Mouse (Mus musculus): ENCODE measurements around the gene Emb. TPM values are rescaled to one million over a fixed set of nuclear protein-coding genes. Genes with fewer than 3 reads are reported as not detected.

Gene Emb
- polyA plus RNA-seq, 1 experiment: 34.7 TPM

DNA sequence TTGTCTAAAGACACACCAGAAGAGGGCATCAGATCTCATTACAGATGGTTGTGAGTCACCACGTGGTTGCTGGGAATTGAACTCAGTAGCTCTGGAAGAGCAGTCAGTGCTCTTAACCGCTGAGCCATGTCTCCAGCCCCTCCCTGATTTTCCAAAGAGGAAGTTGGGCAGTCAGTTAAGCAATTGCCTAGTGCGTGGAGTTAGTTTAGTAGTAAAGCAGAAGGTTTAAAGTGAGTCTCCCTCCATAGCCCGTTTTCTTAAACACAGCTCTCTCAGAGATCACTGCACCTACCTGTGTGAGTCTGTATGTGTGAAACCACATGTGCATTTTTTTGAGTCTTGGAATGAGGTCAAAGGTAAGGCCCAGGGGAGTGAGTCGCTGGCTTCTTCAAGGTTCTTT lies 14.8 kb downstream of the Emb start:
- no peak for TF ChIP-seq CTCF (IDR thresholded peaks at IDR 0.05; ENCODE audit: borderline replicate concordance, insufficient read depth, low read depth, low read length)
- no peak for TF ChIP-seq POLR2A (IDR thresholded peaks at IDR 0.05; ENCODE audit: borderline replicate concordance, insufficient read depth, low read length)
- 87% methylated on average over 5 of the region's 5 CpGs for WGBS
- no peak overlapping the region for H3K27ac ChIP-seq (ENCODE audit: insufficient read depth, low read length)
- no peak overlapping the region for H3K4me3 ChIP-seq (replicated peaks; ENCODE audit: insufficient read depth, low read depth, low read length)
- H3K27me3 ChIP-seq (ENCODE audit: control insufficient read depth, insufficient read depth, low read length): no peaks in the 10 kb centered on the region
- no peak for DNase-seq
- H3K4me1 ChIP-seq (ENCODE audit: control insufficient read depth, insufficient read depth, low read length): peaks cover 9% of the 10 kb centered on the region; the same call in 1 of the 2 replicates

DNA sequence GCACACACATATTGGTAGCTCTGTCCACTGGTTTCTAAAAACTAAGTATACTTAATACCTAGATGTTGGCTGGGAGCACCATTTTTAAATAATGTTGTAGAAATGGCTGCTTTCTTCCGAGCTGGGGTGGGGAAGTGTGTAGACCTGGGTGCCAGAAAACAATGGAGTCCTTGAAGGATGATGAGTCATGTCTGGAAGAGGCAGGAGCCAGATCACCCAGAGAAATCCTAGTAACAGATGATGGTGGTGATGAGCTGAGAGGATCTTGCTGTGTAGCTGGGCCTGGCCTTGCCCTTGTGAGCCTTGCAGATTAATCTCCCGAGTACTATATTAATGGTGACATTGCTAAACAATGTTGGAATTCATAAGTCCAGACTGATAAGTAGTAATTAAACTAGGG lies 16.6 kb downstream of the Emb start:
- TF ChIP-seq POLR2A (IDR thresholded peaks at IDR 0.05; ENCODE audit: borderline replicate concordance, insufficient read depth, low read length): no peak
- TF ChIP-seq CTCF (IDR thresholded peaks at IDR 0.05; ENCODE audit: borderline replicate concordance, insufficient read depth, low read depth, low read length): no peak
- Histone ChIP-seq H3K4me3 (replicated peaks; ENCODE audit: insufficient read depth, low read depth, low read length) (no peak overlapping the region), H3K27me3 (ENCODE audit: control insufficient read depth, insufficient read depth, low read length) (no peaks in the 10 kb centered on the region), H3K27ac (ENCODE audit: insufficient read depth, low read length) (no peak overlapping the region), H3K4me1 (ENCODE audit: control insufficient read depth, insufficient read depth, low read length) (peaks cover 9% of the 10 kb centered on the region; the same call in 1 of the 2 replicates)
- 17% methylated on average over 2 of the region's 2 CpGs for WGBS
- peak in 1 of 2 experiments; percentile 52 for DNase-seq

DNA sequence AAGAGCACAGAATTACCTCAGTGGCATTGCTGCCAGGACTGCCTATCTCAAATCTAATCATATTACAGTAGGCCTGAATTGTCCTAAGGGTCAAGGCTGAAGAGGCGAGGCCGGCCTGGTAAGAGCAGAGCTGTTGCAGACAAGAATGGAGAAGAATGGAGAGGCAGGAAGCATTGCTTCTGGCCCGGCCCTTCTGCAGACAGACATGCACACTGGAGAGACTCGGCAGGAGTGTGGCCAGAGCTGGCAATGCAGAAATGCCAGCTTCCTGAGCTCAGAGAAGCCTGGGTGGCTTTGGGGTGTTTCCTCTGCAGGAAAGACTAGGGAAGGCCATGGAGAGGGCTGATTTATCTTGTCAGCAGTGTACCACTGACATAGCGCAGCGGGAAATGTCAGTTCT lies 17.2 kb downstream of the Emb start:
- peak; percentile 58 to 76 for DNase-seq
- no peak for TF ChIP-seq POLR2A (IDR thresholded peaks at IDR 0.05; ENCODE audit: borderline replicate concordance, insufficient read depth, low read length)
- TF ChIP-seq CTCF (IDR thresholded peaks at IDR 0.05; ENCODE audit: borderline replicate concordance, insufficient read depth, low read depth, low read length): no peak
- Histone ChIP-seq H3K4me3 (replicated peaks; ENCODE audit: insufficient read depth, low read depth, low read length) (no peak overlapping the region), H3K27me3 (ENCODE audit: control insufficient read depth, insufficient read depth, low read length) (no peaks in the 10 kb centered on the region), H3K27ac (ENCODE audit: insufficient read depth, low read length) (no peak overlapping the region), H3K4me1 (ENCODE audit: control insufficient read depth, insufficient read depth, low read length) (peaks cover 9% of the 10 kb centered on the region; the same call in 1 of the 2 replicates)
- WGBS: 51% methylated on average over 6 of the region's 6 CpGs

DNA sequence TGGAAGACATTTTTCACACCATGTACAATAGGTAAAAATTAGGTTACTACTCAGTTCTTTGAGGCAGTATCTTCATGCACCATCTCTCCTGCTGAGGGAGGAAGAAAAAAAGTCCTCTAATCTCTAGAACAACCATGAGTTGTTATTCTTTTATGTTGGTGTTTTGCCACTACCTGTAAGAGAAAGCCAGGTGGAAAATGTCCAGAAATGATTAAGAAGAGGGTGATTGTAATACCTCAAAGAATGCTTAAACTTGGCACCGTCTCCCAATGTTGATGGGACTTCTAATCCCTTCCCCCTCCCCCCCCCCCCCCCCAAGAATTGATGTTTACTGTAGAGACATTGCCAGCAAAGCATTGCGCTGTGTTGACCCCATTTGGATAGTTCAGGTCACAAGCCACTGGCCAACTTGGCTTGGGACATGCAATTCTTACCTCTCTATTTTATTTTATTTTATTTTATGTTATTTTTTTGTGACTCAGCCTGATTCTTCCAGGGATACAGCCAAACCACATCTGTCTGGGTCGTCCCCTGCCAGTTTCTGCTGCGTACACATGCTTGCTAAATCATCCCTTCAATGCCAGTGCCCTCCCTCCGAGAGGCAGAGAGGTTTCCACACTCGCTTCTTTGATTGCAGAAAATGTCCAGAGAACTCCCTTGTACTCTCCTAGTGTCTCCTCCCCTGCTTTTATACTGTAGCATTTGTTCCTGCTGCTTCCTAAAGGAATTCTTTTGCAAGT lies 22.2 kb downstream of the Emb start:
- no peak for DNase-seq
- 58% methylated on average over 6 of the region's 6 CpGs for WGBS

DNA sequence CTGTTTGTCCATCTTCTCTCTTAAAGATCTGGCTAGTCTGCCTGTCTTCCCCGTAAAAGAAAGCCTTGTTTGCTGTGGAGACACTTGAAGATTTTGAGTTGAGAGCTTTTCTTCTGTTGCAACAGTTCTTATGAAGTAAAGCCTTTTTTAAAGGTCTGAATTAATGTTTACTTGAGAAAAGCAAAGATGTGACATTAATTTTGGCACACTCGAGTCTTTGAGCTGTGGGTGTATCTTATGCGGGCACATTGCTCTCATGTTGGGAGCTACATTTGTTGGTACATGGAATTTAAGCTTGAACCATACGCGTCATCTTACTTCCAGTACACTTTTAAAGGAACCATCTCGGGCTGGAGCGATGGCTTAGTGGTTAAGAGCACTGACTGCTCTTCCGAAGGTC lies 25.5 kb downstream of the Emb start:
- no peak for DNase-seq
- Histone ChIP-seq H3K27ac (ENCODE audit: insufficient read depth, low read length) (no peak overlapping the region), H3K27me3 (ENCODE audit: control insufficient read depth, insufficient read depth, low read length) (no peaks in the 10 kb centered on the region), H3K4me1 (ENCODE audit: control insufficient read depth, insufficient read depth, low read length) (peaks cover 11% of the 10 kb centered on the region; the same call in 1 of the 2 replicates), H3K4me3 (replicated peaks; ENCODE audit: insufficient read depth, low read depth, low read length) (no peak overlapping the region)
- WGBS: 97% methylated on average over 8 of the region's 8 CpGs
- TF ChIP-seq POLR2A (IDR thresholded peaks at IDR 0.05; ENCODE audit: borderline replicate concordance, insufficient read depth, low read length) (no peak), CTCF (IDR thresholded peaks at IDR 0.05; ENCODE audit: borderline replicate concordance, insufficient read depth, low read depth, low read length) (no peak)

More for the DNA sequence above, 22.2 kb downstream of the Emb start:
- H3K4me1 ChIP-seq (ENCODE audit: control insufficient read depth, insufficient read depth, low read length): peaks cover 4% of the 10 kb centered on the region; the same call in 1 of the 2 replicates
- H3K4me3 ChIP-seq (replicated peaks; ENCODE audit: insufficient read depth, low read depth, low read length): no peak overlapping the region
- H3K27me3 ChIP-seq (ENCODE audit: control insufficient read depth, insufficient read depth, low read length): no peaks in the 10 kb centered on the region
- no peak overlapping the region for H3K27ac ChIP-seq (ENCODE audit: insufficient read depth, low read length)
- TF ChIP-seq CTCF (IDR thresholded peaks at IDR 0.05; ENCODE audit: borderline replicate concordance, insufficient read depth, low read depth, low read length) (no peak), POLR2A (IDR thresholded peaks at IDR 0.05; ENCODE audit: borderline replicate concordance, insufficient read depth, low read length) (no peak)

- H3K27ac ChIP-seq (ENCODE audit: insufficient read depth, low read length): no peak overlapping the region
- no peak for DNase-seq
- TF ChIP-seq CTCF (IDR thresholded peaks at IDR 0.05; ENCODE audit: borderline replicate concordance, insufficient read depth, low read depth, low read length) (no peak), POLR2A (IDR thresholded peaks at IDR 0.05; ENCODE audit: borderline replicate concordance, insufficient read depth, low read length) (no peak)
- WGBS: 71% methylated on average over 7 of the region's 7 CpGs
- H3K4me3 ChIP-seq (replicated peaks; ENCODE audit: insufficient read depth, low read depth, low read length): no peak overlapping the region
- peaks cover 11% of the 10 kb centered on the region; the same call in 1 of the 2 replicates for H3K4me1 ChIP-seq (ENCODE audit: control insufficient read depth, insufficient read depth, low read length)
- H3K27me3 ChIP-seq (ENCODE audit: control insufficient read depth, insufficient read depth, low read length): no peaks in the 10 kb centered on the region
Measured at GRCm38 (mm10) chr13:117234486-117234885, 26.1 kb downstream of the Emb start.

DNA sequence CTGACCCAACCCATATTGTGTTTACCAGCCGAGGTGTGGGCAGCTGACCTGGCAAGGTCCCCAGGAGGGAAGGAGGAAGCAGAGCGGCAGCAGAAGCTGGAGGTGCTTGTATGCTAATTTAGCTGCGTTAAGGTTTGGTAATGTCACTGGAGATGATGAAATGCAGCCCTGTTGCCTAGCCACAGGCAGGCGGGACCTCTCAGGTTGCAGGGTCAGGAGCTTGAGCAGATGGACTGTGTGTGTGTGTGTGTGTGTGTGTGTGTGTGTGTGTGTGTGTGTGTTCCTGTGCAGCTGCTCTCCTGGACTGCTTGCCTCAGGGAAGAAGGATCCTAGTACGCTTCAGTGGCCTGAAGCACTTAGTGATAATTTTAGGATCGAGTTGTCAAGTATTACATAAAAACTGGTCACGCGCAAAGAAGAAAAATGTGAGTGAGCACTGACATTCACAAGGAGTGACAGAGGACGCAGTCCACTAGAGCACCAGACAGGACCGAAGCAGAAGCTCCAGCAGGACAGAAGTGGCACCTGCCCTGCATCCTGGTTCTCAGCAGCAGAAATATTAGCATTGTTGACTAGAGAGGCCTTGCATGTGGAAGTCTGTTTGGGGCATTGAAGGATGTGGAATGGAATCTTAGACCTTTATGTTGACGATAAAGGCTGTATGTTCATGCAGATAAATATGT lies 27.3 kb downstream of the Emb start:
- DNase-seq: peak; percentile 72 to 76

More for the DNA sequence above, 27.3 kb downstream of the Emb start:
- Histone ChIP-seq H3K27me3 (ENCODE audit: control insufficient read depth, insufficient read depth, low read length) (no peaks in the 10 kb centered on the region), H3K27ac (ENCODE audit: insufficient read depth, low read length) (peak overlapping the region; percentile 31), H3K4me3 (replicated peaks; ENCODE audit: insufficient read depth, low read depth, low read length) (peak overlapping the region; percentile 12), H3K4me1 (ENCODE audit: control insufficient read depth, insufficient read depth, low read length) (peaks cover 11% of the 10 kb centered on the region; the same call in 1 of the 2 replicates)
- no peak for TF ChIP-seq CTCF (IDR thresholded peaks at IDR 0.05; ENCODE audit: borderline replicate concordance, insufficient read depth, low read depth, low read length)
- no peak; the same call in 1 of the 2 replicates for TF ChIP-seq POLR2A (IDR thresholded peaks at IDR 0.05; ENCODE audit: borderline replicate concordance, insufficient read depth, low read length)
- 6% methylated on average over 11 of the region's 11 CpGs for WGBS

Data from cerebellum, adult 2 months (tissue).